Mouse (Mus musculus) adrenal gland, adult 8-10 months (tissue): ENCODE measurements around the gene Ubash3a. TPM values are rescaled to one million over a fixed set of nuclear protein-coding genes. Genes with fewer than 3 reads are reported as not detected.
"Not testable (repeated sequence)": the region's sequence is repeated elsewhere in the genome, so short reads cannot be mapped to it uniquely, and the experiment has no call there.

Experiments
- DNase-seq: peaks from one replicate; pipeline ENCODE4 v3.0.0; 2022
- total RNA-seq, 4 experiments: library from RNA; stranded (reverse); gene quantifications; 2 replicates each; pipeline ENCODE4 v1.2.4; 2022

Gene Ubash3a
- total RNA-seq, 4 experiments from 2014 or later: 0.12 to 0.51 (median 0.31) TPM

DNA sequence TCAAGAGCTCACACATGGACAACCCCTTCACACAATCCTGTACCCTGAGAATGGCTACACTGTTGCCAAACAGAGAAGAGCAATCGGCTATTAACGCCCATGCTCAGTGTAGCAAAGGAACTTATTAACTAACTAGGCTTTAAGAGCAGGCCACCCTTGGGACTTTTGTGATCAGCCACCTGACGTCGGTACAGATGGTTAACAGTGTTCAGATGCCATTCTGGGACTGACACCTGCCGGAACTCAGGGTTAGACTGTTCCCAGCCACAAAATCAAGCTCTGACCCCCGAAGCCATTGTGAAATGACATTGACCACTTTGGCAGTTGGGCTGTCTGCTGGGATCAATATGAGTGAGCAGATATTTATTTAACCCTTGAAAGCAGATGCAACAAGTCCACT lies 53.7 kb downstream of the Ubash3a start:
- no peak for DNase-seq

DNA sequence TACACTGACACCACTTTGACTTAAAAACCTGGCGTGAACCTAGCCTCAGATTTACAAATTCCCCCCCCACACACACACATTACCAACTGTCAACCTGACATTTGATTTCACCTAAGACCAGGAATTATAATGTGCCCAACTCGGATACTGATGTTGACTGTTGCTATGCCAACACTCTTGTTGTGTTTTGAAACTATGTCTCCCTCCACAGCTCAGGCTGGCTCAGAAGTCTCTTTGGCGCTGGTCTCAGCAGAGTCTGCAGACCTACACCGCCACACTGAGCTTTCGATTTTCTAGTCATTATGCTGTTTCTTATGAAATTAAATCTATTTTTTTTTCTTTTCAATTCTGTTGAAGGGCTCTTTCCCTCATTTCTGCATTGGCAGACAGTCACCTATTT lies 55.0 kb downstream of the Ubash3a start:
- DNase-seq: no peak

GRCm38 (mm10) chr17:31263770-31264169 lies 56.1 kb downstream of the Ubash3a start:
- no peak for DNase-seq

GRCm38 (mm10) chr17:31264372-31264771 lies 56.7 kb downstream of the Ubash3a start:
- no peak for DNase-seq

DNA sequence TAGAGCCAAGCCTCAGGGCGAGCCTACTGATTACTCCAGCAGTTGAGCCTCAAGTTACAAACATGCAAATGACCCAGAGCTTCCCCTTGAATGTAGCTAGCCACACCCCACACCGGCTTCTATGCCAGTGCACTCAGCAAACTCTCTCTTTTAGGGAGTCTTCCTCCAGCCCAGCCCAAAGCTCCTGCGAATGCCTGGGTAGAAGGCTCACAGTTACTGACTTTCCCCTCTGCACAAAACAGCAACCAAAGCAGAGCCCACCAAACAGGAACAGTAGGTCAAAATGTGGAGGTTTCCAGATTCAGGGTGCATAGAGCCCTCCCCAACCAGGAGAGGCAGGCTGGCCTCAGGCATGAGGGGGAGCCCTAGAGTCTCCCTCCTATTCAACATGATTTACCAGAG lies 57.5 kb downstream of the Ubash3a start:
- DNase-seq: no peak

- no peak for DNase-seq
These were observed 58.2 kb downstream of the Ubash3a start for GRCm38 (mm10) chr17:31265831-31266230.

- no peak for DNase-seq
These were observed 58.8 kb downstream of the Ubash3a start for GRCm38 (mm10) chr17:31266321-31266950.

DNA sequence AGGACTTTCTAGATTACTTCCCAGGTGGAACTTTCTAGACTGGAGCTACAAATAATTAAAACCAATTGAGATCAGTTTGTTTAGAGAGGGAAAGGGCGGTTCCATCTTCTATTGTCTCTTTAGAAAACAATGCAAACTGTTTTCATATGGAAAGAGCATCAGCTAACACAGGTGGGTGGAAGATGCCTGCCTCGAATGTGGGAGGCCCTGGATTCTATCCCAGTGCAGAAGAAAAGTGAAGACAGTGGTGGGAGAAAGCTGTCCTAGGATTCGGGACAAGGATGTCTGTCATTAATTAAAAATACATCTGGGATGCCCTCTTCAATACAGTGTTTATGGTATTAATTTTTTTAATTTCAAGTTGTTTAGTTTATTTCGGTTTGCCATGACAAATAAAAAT lies 59.5 kb downstream of the Ubash3a start:
- no peak for DNase-seq

GRCm38 (mm10) chr17:31267603-31268002 lies 59.9 kb downstream of the Ubash3a start:
- DNase-seq: no peak

GRCm38 (mm10) chr17:31268016-31268415 lies 60.3 kb downstream of the Ubash3a start:
- no peak for DNase-seq

- DNase-seq: no peak
These were observed 62.1 kb downstream of the Ubash3a start for GRCm38 (mm10) chr17:31269761-31270160.

GRCm38 (mm10) chr17:31270246-31270645 lies 62.6 kb downstream of the Ubash3a start:
- peak; percentile 66 for DNase-seq

DNA sequence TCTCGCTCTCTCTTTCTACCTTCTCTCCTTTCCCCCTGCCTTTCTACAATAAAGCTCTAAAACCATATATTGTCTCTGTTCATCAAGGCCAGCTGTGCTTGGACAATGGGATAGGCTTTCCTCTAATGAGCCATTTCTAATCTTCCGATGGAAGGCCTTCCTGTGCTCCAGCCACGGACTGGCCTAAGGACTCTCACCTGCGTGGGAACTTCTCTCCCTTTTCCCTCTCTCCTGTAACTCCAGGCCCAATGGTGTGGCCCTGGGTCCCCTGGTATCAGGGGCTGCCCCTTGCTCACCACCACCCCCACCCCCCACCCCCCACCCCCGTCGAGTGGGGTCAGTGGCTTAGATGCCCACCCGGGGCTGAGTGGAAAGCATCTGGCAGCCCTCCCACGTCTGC lies 63.1 kb downstream of the Ubash3a start:
- not testable (repeated sequence) for DNase-seq

GRCm38 (mm10) chr17:31271136-31271851 lies 63.6 kb downstream of the Ubash3a start:
- no peak for DNase-seq

- DNase-seq: no peak
These were observed 64.9 kb downstream of the Ubash3a start for GRCm38 (mm10) chr17:31272416-31273165.

GRCm38 (mm10) chr17:31273631-31274030 lies 66.0 kb downstream of the Ubash3a start:
- no peak for DNase-seq

- DNase-seq: no peak
These were observed 67.5 kb downstream of the Ubash3a start for GRCm38 (mm10) chr17:31275181-31275580.

- no peak for DNase-seq
These were observed 68.7 kb downstream of the Ubash3a start for GRCm38 (mm10) chr17:31276207-31276921.

DNA sequence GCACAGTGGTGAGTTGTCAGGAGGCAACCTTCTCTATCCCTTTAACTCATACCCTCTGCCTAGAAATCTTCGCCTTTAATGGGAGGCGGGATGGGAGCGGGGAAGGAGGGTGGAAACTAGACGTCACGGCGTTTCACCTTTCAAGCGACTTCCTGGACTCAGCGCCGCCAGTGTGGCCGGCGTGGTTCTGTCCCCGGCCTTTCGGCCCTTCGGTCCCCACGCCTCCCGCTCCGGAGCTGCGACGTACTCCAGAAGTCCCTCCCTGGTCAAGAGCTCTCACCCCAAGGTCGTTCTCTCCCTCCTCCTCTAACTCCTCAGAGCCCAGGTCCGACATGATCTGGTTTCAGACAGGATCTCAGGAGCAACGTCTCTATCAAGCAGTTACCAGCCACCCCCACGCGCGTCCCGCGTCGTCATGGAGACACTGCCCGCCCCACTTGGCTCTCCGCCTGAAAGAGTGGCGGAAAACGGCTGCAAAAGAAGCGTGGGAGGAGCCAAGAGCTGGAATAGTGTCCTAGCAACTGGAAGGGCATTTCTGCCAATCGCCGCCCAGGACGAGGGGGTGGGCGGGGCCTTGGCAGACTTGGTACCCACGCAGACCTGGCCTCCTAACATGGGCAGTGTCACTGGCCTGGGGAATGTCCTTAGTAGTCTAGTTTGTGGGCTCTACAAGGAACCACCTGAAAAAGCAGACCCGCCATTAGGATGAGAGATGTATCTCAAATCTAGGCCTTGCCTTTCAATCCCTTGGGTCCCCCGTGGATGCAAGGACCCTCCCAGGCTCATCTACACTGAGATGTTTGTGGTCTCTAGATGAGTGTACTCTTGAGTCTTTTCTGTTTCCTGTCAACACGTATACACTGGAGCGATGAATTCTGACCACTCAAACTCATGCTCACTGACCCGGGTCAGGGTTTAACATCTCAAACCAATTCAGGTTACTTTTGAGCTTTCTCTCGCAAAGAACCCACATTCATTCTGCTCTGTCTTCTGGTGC lies 69.5 kb downstream of the Ubash3a start, which contains the start of gene Rsph1:
Gene Rsph1, minus strand, starts transcription at position 462 of the 997 bp plus-strand sequence.
- peak; percentile 99 for DNase-seq

- no peak for DNase-seq
These were observed 70.3 kb downstream of the Ubash3a start for GRCm38 (mm10) chr17:31277931-31278330.

GRCm38 (mm10) chr17:31279541-31279940 lies 71.9 kb downstream of the Ubash3a start:
- no peak for DNase-seq
